Mouse (Mus musculus) left cerebral cortex, adult 18-20 months (tissue): Measurements from ENCODE around the gene Rabepk. TPM values are rescaled to one million over a fixed set of nuclear protein-coding genes. Genes with fewer than 3 reads are reported as not detected.
A peak's percentile ranks its signal among the peaks of the same experiment; 100 is the strongest.
"Not testable (repeated sequence)": the region's sequence is repeated elsewhere in the genome, so short reads cannot be mapped to it uniquely, and the experiment has no call there.

Experiments used
- DNase-seq, 2 experiments: peaks; one replicate each; pipeline ENCODE4 v3.0.0; 2021 to 2022; ENCODE audit warnings: low spot score in 2 of 2, mixed read lengths in 1 of 2
- long read RNA-seq, 2 experiments: library from polyadenylated mRNA; stranded (forward); transcript quantifications; one replicate each; pipeline ENCODE4 v2.0.0; 2021
- total RNA-seq, 2 experiments: library from RNA; stranded (reverse); gene quantifications; 2 replicates each; pipeline ENCODE4 v1.2.3; 2021

Rabepk gene
- 10 to 100 TPM; 32.7 to 36.6 TPM for total RNA-seq
- long read RNA-seq, experiment 1, transcript Rabepk-203 (8 exons, 1,431 nt), result minor isoform, 7 of 44 reads
- long read RNA-seq, experiment 1, transcript Rabepk-207 (8 exons, 2,968 nt), result major isoform, 17 of 44 reads
- long read RNA-seq, experiment 1, partial matches to known transcripts, result 1 of 44 reads
- long read RNA-seq, experiment 1, other reads (novel, unspliced or antisense), result 19 of 44 reads
- long read RNA-seq, experiment 2, transcript Rabepk-207 (8 exons, 2,968 nt), result major isoform, 11 of 36 reads
- long read RNA-seq, experiment 2, partial matches to known transcripts, result 3 of 36 reads
- long read RNA-seq, experiment 2, other reads (novel, unspliced or antisense), result 19 of 36 reads

GRCm38 (mm10) chr2:34799357-34800256, at the start of gene Rabepk:
Gene Rabepk (minus strand): TSS chr2:34799912.
- DNase-seq, result peak; percentile 78 to 81

GRCm38 (mm10) chr2:34847702-34848101, 48.0 kb upstream of the Rabepk start:
- DNase-seq, result no peak

GRCm38 (mm10) chr2:34843211-34843939, 43.7 kb upstream of the Rabepk start:
- peak; percentile 18 for DNase-seq

- DNase-seq, result peak; percentile 34 to 50
Observed at GRCm38 (mm10) chr2:34841706-34842105, 42.0 kb upstream of the Rabepk start.

DNA sequence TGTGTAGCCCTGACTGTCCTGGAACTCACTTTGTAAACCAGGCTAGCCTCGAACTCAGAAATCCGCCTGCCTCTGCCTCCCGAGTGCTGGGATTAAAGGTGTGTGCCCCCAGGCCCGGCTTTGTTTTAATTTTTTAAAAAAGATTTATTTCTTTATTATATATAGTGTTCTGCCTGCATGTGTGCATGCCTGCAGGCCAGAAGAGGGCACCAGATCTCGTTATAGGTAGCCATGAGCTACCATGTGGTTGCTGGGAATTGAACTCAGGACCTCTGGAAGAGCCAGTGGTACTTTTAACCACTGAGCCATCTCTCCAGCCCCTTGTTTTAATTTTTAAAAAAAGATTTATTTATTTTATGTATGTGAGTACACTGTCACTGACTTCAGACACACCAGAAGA, 40.4 kb upstream of the Rabepk start:
- DNase-seq, result not testable (repeated sequence)

- no peak for DNase-seq
Observed at GRCm38 (mm10) chr2:34835669-34836068, 36.0 kb upstream of the Rabepk start.

DNA sequence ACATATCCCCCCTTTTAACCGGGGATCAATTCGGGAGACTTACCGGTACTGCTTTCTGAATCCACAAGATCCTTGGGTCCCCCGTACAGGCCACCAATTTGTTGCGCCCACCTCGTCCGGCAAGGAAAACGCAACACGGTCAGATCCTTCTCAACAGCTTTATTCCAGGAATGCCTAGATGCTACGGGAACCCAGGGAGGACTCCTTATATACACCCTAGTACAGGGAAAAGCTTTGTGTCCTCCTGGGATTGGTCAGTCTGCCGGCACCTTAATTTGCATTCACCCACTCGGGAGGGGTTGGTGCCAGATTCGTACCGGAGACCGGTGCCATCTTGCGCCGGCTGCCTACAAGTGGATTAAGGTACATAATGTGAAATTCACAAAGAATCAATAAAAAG, 33.9 kb upstream of the Rabepk start:
- DNase-seq, result no peak

DNA sequence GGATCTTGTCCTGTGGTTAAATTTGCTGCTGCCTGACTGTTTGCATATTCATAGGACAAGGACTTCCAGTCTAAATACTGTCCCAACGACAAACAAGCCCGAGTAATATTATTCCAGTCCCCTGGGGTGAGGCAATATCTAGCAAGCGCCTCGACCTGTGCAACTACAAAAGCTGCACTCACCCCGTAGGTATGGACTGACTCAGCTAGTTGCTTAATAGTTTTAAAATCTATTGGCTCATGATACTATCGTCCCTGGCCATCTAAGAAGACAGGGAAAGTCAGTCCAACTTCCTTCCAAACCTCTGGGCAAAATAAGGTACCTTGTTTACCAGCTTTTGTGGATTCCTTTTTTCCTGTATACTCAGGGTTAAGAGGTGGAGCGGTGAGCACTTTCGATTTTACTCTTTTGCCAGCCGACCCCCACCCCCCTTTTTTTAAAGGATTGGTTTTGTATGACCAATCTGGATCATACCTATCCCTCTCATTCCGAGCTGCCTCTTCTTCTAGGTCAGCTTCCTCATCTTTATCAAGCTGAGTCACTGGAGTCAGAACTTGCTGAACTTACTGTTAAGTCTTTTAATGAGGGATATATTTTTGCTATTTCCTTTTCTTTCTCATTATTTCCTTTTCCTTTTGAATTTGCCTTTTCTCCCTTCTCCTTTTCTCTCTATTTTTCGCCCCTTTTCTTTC, 33.2 kb upstream of the Rabepk start, which contains the start of gene Gm34653:
Gm34653 (plus strand) TSS at position 242 of the 692 bp plus-strand sequence.
- not testable (repeated sequence) for DNase-seq

DNA sequence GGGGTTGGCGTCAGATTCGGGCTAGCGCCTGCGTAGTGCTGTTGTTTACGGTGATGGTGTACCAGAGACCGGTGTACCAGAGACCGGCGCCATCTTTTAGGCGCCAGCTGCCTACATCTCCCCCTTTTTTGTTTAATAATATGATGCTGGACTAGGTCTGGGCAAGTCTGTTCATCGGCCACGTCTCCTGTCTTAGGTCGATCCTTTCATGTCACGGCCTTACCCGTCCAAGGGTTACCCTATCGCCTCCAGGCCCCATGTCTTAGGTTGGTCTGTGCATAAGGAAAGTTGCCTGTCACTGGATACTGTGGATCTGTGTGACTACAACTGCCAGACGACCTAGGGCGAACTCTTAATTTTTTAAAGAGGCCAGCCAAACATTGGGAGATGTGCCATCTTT, 30.4 kb upstream of the Rabepk start:
- not testable (repeated sequence) for DNase-seq

- no peak for DNase-seq
Observed at GRCm38 (mm10) chr2:34828026-34828425, 28.3 kb upstream of the Rabepk start.

DNA sequence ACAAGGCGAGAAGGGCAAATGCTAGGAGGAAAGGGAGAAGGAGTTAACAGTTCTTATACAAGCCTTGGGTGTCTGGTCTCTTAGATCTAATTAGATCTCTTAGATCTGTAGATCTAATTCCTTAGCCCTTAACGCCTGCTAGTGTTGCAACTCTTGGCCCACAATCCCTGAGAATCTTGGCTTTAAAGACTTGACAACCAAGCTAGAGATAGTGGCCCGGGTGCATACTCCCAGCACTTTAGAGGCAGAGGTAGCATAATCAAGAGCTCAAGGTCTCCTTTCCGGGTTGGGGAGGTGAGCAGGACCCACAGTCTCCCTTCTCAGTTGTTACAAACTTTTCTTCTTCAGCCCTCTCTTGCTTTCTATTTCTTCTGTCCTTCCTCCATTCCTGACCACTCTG, 27.9 kb upstream of the Rabepk start:
- no peak for DNase-seq

DNA sequence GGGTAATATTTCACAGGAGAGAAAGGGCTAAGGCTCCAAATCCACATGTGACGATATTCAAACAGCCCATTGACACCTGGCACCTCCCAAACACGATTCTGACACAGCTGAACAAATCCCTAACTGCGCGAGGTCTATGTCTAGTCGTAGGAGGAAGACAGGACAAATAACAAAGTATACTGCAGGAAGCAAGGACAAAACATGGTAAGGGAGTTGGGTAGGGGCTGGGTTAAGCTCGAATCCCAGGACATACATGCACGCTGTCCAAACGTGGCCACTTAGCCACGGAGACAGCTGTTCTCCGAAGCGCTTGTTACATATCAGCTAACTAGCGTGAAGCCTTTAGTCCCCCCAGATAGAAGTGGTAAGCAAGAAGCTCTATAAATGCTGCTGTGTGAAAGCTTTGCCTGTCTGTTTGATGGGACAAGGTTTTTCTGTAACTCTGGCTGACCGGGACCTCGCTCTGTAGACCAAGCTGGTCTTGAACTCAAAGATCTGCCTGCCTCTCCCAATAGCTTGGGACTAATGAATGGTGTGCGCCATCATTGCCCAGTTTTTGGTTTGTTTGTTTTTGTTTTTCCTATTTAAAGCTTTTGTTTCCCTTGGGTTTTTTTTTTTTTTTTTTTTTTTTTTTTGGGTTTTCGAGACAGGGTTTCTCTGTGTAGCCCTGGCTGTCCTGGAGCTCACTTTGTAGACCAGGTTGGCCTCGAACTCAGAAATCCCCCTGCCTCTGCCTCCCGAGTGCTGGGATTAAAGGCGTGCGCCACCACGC, 26.9 kb upstream of the Rabepk start:
- peak in 1 of 2 experiments; percentile 4 for DNase-seq

GRCm38 (mm10) chr2:34825827-34826459, 26.2 kb upstream of the Rabepk start, which contains the start of gene Fbxw2:
Gene Fbxw2 (minus strand): TSS chr2:34826311.
- DNase-seq, result peak; percentile 92 to 94

- DNase-seq, result no peak
Observed at GRCm38 (mm10) chr2:34818492-34818891, 18.8 kb upstream of the Rabepk start.

GRCm38 (mm10) chr2:34815893-34816292, 16.2 kb upstream of the Rabepk start:
- not testable (repeated sequence) for DNase-seq

- no peak for DNase-seq
Observed at GRCm38 (mm10) chr2:34812706-34813105, 13.0 kb upstream of the Rabepk start.

DNA sequence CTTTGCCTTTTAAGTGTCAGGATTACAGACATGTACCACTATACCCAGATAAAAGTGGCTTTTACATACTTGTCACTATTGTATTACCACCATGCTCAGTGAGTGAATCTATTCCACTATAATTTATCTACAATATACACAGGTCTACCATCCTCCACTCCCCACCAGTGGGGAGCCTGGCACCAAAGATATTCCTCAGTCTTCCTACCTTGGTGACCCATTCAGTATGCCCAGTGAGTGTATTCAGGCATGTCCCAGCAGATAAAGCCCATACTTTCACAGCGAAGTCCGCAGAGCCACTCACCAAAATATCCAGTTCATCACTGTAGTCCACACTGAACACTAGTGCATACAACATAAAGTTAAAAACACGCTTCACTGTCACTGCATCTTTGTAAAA, 11.1 kb upstream of the Rabepk start:
- no peak for DNase-seq

- no peak for DNase-seq
Observed at GRCm38 (mm10) chr2:34809568-34809967, 9.9 kb upstream of the Rabepk start.

- no peak for DNase-seq
Observed at GRCm38 (mm10) chr2:34808057-34808456, 8.3 kb upstream of the Rabepk start.
